Mouse (Mus musculus) c-Kit-negative CD71-positive TER-119-positive erythroid progenitor cells, embryonic 14.5 days (primary cell): Measurements from ENCODE around the gene Cdc20.

ENCODE experiments used
- DNase-seq: peaks from one replicate; pipeline ENCODE4 v3.0.0-alpha.2; 2013; ENCODE audit warnings: low read depth, low spot score

Gene Cdc20

GRCm38 (mm10) chr4:118436820-118437603 is at the start of gene Cdc20:
Cdc20 (minus strand) TSS chr4:118437352.
- DNase-seq: peak; percentile 93

- DNase-seq: no peak
These were observed 39.8 kb upstream of the Cdc20 start for GRCm38 (mm10) chr4:118476773-118477530.

GRCm38 (mm10) chr4:118472687-118473086 is 35.5 kb upstream of the Cdc20 start:
- DNase-seq: no peak

GRCm38 (mm10) chr4:118471281-118471680 is 34.1 kb upstream of the Cdc20 start:
- DNase-seq: no peak

- no peak for DNase-seq
These were observed 28.6 kb upstream of the Cdc20 start for GRCm38 (mm10) chr4:118465697-118466163.

- DNase-seq: no peak
These were observed 27.8 kb upstream of the Cdc20 start for GRCm38 (mm10) chr4:118464956-118465355.

GRCm38 (mm10) chr4:118457345-118457975 is 20.3 kb upstream of the Cdc20 start, which contains the start of gene Mpl:
Mpl (minus strand) TSS chr4:118457513.
- no peak for DNase-seq

- no peak for DNase-seq
These were observed 9.4 kb upstream of the Cdc20 start for GRCm38 (mm10) chr4:118446415-118447153.

- DNase-seq: no peak
These were observed 8.7 kb upstream of the Cdc20 start for GRCm38 (mm10) chr4:118445781-118446414.

- DNase-seq: no peak
These were observed 7.9 kb upstream of the Cdc20 start for GRCm38 (mm10) chr4:118445088-118445487.

- DNase-seq: no peak
These were observed 689 bp upstream of the Cdc20 start for GRCm38 (mm10) chr4:118437829-118438253.

GRCm38 (mm10) chr4:118432332-118432731 is 4.8 kb downstream of the Cdc20 start:
- DNase-seq: no peak

GRCm38 (mm10) chr4:118429215-118429895 is 7.8 kb downstream of the Cdc20 start:
- no peak for DNase-seq

GRCm38 (mm10) chr4:118428531-118429214 is 8.5 kb downstream of the Cdc20 start:
- no peak for DNase-seq

GRCm38 (mm10) chr4:118427768-118428451 is 9.2 kb downstream of the Cdc20 start, which contains the start of gene Elovl1:
Elovl1 (plus strand) TSS chr4:118428093.
- peak; percentile 65 for DNase-seq

- DNase-seq: no peak
These were observed 9.8 kb downstream of the Cdc20 start for GRCm38 (mm10) chr4:118427415-118427767.

GRCm38 (mm10) chr4:118425374-118425773 is 11.8 kb downstream of the Cdc20 start:
- DNase-seq: no peak

- DNase-seq: peak; percentile 57
These were observed 12.5 kb downstream of the Cdc20 start for GRCm38 (mm10) chr4:118424541-118425160.

GRCm38 (mm10) chr4:118421384-118421783 is 15.8 kb downstream of the Cdc20 start:
- no peak for DNase-seq
